Mouse (Mus musculus) midbrain, postnatal 0 days (tissue): ENCODE data around the gene Ahctf1. TPM values are rescaled to one million over a fixed set of nuclear protein-coding genes. Genes with fewer than 3 reads are reported as not detected.

ENCODE experiments used
- ATAC-seq: fragments of 200-750 bp; cut with Nextera tagmentation; 2 replicates; pipeline ENCODE4 v1.8.0; 2017; ENCODE audit warnings: moderate number of reproducible peaks, mild to moderate bottlenecking, moderate TSS enrichment, moderate library complexity; ENCODE audit not compliant: low FRiP score
- DNase-seq: peaks from one replicate; pipeline ENCODE4 v3.0.0-alpha.2; 2015; ENCODE audit warnings: low spot score
- H3K27ac ChIP-seq: fragments of 300-500 bp; sonication (generic); 2 replicates; pipeline ENCODE4 v1.5.1; 2014; ENCODE audit warnings: low read depth, mild to moderate bottlenecking, low read length, mixed read lengths
- H3K27me3 ChIP-seq: fragments of 300-500 bp; sonication (generic); 2 replicates; pipeline ENCODE4 v1.6.1; 2014; ENCODE audit warnings: low read length, control low read depth, mixed read lengths; ENCODE audit not compliant: insufficient read depth
- H3K36me3 ChIP-seq: fragments of 300-500 bp; sonication (generic); 2 replicates; pipeline ENCODE4 v1.6.1; 2014; ENCODE audit warnings: low read length, control low read depth, mixed read lengths; ENCODE audit not compliant: insufficient read depth
- H3K4me1 ChIP-seq: fragments of 300-500 bp; sonication (generic); 2 replicates; pipeline ENCODE4 v1.6.1; 2014; ENCODE audit warnings: mild to moderate bottlenecking, control low read depth, antibody characterized with exemption, low read length, mixed read lengths; ENCODE audit not compliant: insufficient read depth
- H3K4me2 ChIP-seq: fragments of 300-500 bp; sonication (generic); 2 replicates; pipeline ENCODE4 v1.6.1; 2014; ENCODE audit warnings: low read depth, mild to moderate bottlenecking, low read length, mixed read lengths; ENCODE audit not compliant: poor library complexity, severe bottlenecking
- H3K4me3 ChIP-seq: fragments of 300-500 bp; sonication (generic); 2 replicates; pipeline ENCODE4 v1.5.1; 2014; ENCODE audit warnings: low read depth, mild to moderate bottlenecking, low read length, moderate library complexity
- H3K9ac ChIP-seq: fragments of 300-500 bp; sonication (generic); replicated peaks from 2 replicates; pipeline ENCODE4 v1.6.1; 2014; ENCODE audit warnings: mild to moderate bottlenecking, low read length, moderate library complexity, mixed read lengths; ENCODE audit not compliant: poor library complexity, severe bottlenecking
- H3K9me3 ChIP-seq: fragments of 300-500 bp; sonication (generic); 2 replicates; pipeline ENCODE4 v1.6.1; 2016; ENCODE audit warnings: low read length, control low read depth
- CTCF ChIP-seq: IDR thresholded peaks from 2 replicates; pipeline ENCODE4 v1.5.1; 2016; ENCODE audit warnings: antibody characterized with exemption, mild to moderate bottlenecking
- WGBS: fragments of 180-500 bp; shearing (Covaris S2); extraction: QIAGEN DNeasy Blood & Tissue Kit; methylation state at CpG from one replicate; pipeline ENCODE4 v1.1.7; 2014; 5-methylcytosine and 5-hydroxymethylcytosine counted together
- polyA plus RNA-seq: library from polyadenylated mRNA; unstranded; fragments of >200 nt; fragmentation: Nextera tagmentation; extraction: Ambion mirVana; gene quantifications from 2 replicates; pipeline ENCODE4 v1.2.1, GENCODE M21; 2015
- total RNA-seq: library from RNA; depleted of rRNA; stranded (reverse); fragments of >200 nt; gene quantifications from 2 replicates; pipeline ENCODE4 v1.2.3, GENCODE M21; 2014

The Ahctf1 gene
- total and polyA plus RNA-seq, 2 experiments from 2014 or later, result 9.3 to 20.7 TPM

DNA sequence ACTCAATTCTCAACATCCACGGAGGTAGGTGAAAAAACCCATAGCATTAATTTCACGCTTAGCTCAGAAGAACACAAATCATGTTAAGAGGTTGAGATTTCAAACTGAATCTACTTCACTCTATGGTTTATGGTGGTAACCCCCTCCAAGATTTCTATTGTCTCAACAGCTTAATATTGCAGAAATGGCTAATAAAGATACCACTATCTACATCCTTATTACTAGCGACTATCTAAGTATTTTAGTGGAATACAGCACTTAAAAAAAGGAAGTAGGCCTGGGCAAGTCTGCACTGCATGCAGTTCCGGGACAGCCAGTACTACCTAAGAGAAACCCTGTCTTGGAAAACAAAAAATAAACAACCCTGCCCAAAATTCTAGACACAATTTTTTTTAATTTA lies 42.9 kb downstream of the Ahctf1 start:
- 82% methylated on average over 4 of the region's 4 CpGs for WGBS
- Histone ChIP-seq H3K4me1 (no peaks in the 10 kb centered on the region), H3K4me3 (no peak overlapping the region), H3K9me3 (no peaks in the 10 kb centered on the region), H3K36me3 (peaks cover 42% of the 10 kb centered on the region), H3K27ac (no peak overlapping the region), H3K4me2 (no peak overlapping the region), H3K9ac (no peak overlapping the region), H3K27me3 (no peaks in the 10 kb centered on the region)
- no peak for TF ChIP-seq CTCF
- ATAC-seq (no peak), DNase-seq (no peak)

DNA sequence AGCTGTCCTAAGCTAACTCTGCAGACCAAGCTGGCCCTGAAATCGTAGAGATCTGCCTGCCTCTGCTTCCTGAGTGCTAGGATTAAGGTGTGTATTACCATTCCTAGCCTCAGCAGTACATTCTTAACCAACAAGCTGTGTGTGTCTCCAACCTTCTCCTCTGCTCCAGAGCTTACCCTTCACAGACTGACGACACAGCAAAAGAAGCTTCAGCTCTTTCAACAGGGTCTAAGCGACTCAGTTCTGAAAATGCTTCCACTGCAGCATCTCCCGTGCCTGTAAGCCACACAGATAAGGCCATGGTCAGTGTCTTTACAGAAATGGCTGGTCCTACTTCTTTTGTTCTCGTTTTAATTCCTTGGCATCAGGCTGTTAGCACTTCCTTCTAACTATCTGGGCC lies 43.4 kb downstream of the Ahctf1 start:
- no peaks in the 10 kb centered on the region for H3K4me1 ChIP-seq
- peaks cover 40% of the 10 kb centered on the region for H3K36me3 ChIP-seq
- no peaks in the 10 kb centered on the region for H3K27me3 ChIP-seq
- WGBS, result 94% methylated on average over 5 of the region's 5 CpGs
- DNase-seq (no peak), ATAC-seq (no peak)
- no peak overlapping the region for H3K9ac ChIP-seq
- H3K9me3 ChIP-seq, result no peaks in the 10 kb centered on the region
- TF ChIP-seq CTCF, result no peak
- no peak overlapping the region for H3K4me2 ChIP-seq
- no peak overlapping the region for H3K27ac ChIP-seq
- H3K4me3 ChIP-seq, result no peak overlapping the region

GRCm38 (mm10) chr1:179756477-179756876 lies 47.0 kb downstream of the Ahctf1 start:
- ATAC-seq (no peak), DNase-seq (no peak)
- no peaks in the 10 kb centered on the region for H3K27me3 ChIP-seq
- no peak for TF ChIP-seq CTCF
- H3K4me2 ChIP-seq, result no peak overlapping the region
- H3K4me3 ChIP-seq, result no peak overlapping the region
- H3K36me3 ChIP-seq, result peaks cover 50% of the 10 kb centered on the region
- H3K27ac ChIP-seq, result no peak overlapping the region
- H3K4me1 ChIP-seq, result no peaks in the 10 kb centered on the region
- no peak overlapping the region for H3K9ac ChIP-seq
- no peaks in the 10 kb centered on the region for H3K9me3 ChIP-seq

GRCm38 (mm10) chr1:179753006-179753405 lies 50.5 kb downstream of the Ahctf1 start:
- no peak for ATAC-seq
- 94% methylated on average over 8 of the region's 8 CpGs for WGBS
- peaks cover 32% of the 10 kb centered on the region for H3K36me3 ChIP-seq
- no peak overlapping the region for H3K27ac ChIP-seq
- no peak for DNase-seq
- no peaks in the 10 kb centered on the region for H3K27me3 ChIP-seq
- no peak overlapping the region for H3K4me3 ChIP-seq
- no peak for TF ChIP-seq CTCF
- no peak overlapping the region for H3K9ac ChIP-seq
- H3K9me3 ChIP-seq, result no peaks in the 10 kb centered on the region
- no peaks in the 10 kb centered on the region for H3K4me1 ChIP-seq
- no peak overlapping the region for H3K4me2 ChIP-seq

DNA sequence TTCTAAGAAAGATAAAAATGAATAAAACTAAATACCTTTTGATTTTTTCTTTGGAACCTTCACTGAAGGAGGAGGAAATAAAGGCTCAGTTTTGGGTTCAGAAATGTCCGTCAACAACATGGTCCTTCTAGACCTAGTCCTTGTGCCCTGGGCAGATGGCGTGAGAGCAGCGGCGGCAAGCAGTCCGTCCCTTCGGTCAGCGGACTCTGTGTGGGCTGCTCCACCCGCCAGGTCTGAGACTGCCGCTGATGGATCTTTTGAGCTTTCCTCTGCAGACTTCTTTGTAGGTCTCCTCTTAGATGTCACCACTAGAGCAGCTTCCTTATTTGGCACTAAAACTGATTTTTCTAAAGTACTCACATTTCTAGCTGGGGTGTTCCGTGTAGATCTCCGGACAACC lies 51.2 kb downstream of the Ahctf1 start:
- peaks cover 32% of the 10 kb centered on the region for H3K36me3 ChIP-seq

GRCm38 (mm10) chr1:179745171-179745570 lies 58.3 kb downstream of the Ahctf1 start, which contains the start of gene Kif28:
Kif28 (minus strand) TSS chr1:179745271.
- no peak within 1 kb of the TSS for H3K4me2 ChIP-seq
- H3K4me3 ChIP-seq, result no peak within 1 kb of the TSS
- H3K9ac ChIP-seq, result no peak within 1 kb of the TSS
- H3K4me1 ChIP-seq, result no peaks in the 10 kb centered on the region
- ATAC-seq (no peak), DNase-seq (no peak)
- peaks cover 15% of the 10 kb centered on the region; the same call in 1 of the 2 replicates for H3K36me3 ChIP-seq
- H3K9me3 ChIP-seq, result no peaks in the 10 kb centered on the region
- no peak within 1 kb of the TSS for H3K27ac ChIP-seq
- H3K27me3 ChIP-seq, result no peaks in the 10 kb centered on the region
- 96% methylated on average over 9 of the region's 9 CpGs for WGBS
- TF ChIP-seq CTCF, result no peak

More for the DNA sequence above, 51.2 kb downstream of the Ahctf1 start:
- Histone ChIP-seq H3K27me3 (no peaks in the 10 kb centered on the region), H3K27ac (no peak overlapping the region), H3K4me3 (no peak overlapping the region), H3K9me3 (no peaks in the 10 kb centered on the region), H3K4me2 (no peak overlapping the region), H3K4me1 (no peaks in the 10 kb centered on the region), H3K9ac (no peak overlapping the region)
- DNase-seq (no peak), ATAC-seq (no peak)
- TF ChIP-seq CTCF, result no peak
- WGBS, result 95% methylated on average over 11 of the region's 11 CpGs
